Mouse (Mus musculus): ENCODE results near the gene Nbl1. TPM values are rescaled to one million over a fixed set of nuclear protein-coding genes. Genes with fewer than 3 reads are reported as not detected.

Gene Nbl1
- polyA plus RNA-seq, 1 experiment, result 0.03 TPM

DNA sequence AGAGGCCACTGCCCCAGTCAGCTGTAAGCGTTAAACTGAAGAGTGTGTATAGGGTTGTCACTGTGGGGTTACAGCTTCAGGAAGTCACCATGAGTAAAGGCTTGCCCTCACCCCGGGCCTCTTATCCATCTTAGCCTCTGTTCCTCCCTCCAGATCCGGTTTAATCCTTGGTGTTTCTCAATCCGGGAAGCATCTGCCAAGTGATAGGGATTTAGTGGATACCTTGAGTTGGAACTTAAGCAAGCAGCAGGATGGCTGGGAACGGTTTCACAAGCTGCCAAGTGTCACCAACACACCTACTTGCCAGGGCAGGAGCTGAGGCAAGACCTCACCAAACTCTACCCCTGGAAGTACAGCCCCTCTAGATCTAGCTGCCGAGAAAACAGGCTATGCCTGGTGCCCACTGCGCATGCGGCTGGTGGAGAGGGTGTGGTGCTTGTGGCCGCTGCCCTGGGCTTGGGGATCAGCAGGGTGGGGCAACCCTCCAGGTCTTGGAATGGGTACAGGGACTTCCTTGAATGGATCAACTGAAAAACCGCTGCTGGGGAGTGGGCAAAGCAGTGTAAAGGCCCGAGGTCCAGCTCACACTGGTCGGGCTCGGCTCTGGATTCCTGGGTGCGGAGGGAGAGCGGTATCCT lies 2.4 kb downstream of the Nbl1 start:
- peaks cover 7% of the 10 kb centered on the region for H3K9me3 ChIP-seq (ENCODE audit: control insufficient read depth, low read length)
- H3K4me1 ChIP-seq (ENCODE audit: control insufficient read depth), result no peaks in the 10 kb centered on the region
- no peak overlapping the region for H3K4me3 ChIP-seq (replicated peaks)
- no peak for TF ChIP-seq GATA1 (IDR thresholded peaks at IDR 0.05; ENCODE audit: low read length)
- no peak for TF ChIP-seq TAL1 (IDR thresholded peaks at IDR 0.05; ENCODE audit: low read length)
- no peaks in the 10 kb centered on the region for H3K36me3 ChIP-seq (ENCODE audit: control insufficient read depth)
- H3K27me3 ChIP-seq (ENCODE audit: control insufficient read depth), result peaks cover 81% of the 10 kb centered on the region

DNA sequence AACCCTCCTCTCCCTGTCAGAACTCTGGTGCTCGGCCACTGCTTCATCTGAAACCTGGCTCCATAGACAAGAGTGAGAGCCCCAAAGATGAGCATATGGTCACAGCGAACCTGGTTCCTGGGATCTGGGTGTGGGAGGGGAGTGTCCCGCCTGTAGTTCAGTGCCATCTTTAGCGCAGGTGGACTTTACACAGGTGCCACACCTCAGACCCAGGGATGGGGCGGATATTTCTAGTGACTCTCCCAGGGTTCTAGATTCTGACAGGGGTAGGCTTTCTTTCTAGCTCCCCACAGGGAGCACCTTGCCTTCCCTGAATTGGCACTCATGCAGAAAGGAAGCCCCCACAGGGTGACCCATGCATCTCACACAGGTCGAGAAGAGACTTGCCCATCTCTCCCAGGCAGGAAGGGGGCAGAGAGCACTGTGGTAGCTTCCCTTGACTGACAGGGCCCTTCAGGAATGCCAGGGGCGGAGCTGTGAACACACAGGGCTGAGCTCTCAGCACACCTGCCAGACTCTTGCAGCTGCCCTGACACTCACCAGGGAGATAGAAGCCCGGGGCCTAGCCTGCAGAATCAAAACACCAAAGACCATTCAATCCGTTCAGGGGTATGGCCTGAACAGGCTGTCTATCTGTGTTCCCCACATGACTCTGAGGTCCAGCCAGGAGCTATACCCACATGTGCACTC lies 3.7 kb downstream of the Nbl1 start:
- no peaks in the 10 kb centered on the region for H3K4me1 ChIP-seq (ENCODE audit: control insufficient read depth)
- TF ChIP-seq GATA1 (IDR thresholded peaks at IDR 0.05; ENCODE audit: low read length) (no peak), TAL1 (IDR thresholded peaks at IDR 0.05; ENCODE audit: low read length) (no peak)
- no peaks in the 10 kb centered on the region for H3K9me3 ChIP-seq (ENCODE audit: control insufficient read depth, low read length)
- H3K27me3 ChIP-seq (ENCODE audit: control insufficient read depth), result peaks cover 77% of the 10 kb centered on the region
- no peak overlapping the region for H3K4me3 ChIP-seq (replicated peaks)
- no peaks in the 10 kb centered on the region for H3K36me3 ChIP-seq (ENCODE audit: control insufficient read depth)

DNA sequence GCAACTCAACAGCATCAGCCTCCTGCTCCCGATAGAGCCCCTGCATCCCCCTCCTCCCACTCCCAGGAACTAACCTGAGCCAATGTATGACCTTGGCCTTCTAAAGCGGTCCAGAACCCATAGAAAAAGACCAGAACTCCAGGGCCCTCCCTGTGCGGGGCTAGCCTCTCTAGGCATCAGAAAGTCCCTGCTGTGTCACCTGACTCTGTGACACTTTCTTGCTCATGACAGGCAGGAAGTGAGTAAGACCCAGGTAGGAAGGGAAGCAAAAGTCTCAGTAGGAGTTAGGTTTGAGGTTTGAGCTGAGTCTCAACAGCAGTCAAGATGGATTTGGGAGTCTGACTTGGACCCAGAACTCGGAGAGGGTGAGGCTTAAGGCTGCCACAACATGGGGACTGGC lies 5.8 kb downstream of the Nbl1 start:
- no peaks in the 10 kb centered on the region for H3K9me3 ChIP-seq (ENCODE audit: control insufficient read depth, low read length)
- H3K27me3 ChIP-seq (ENCODE audit: control insufficient read depth), result peaks cover 56% of the 10 kb centered on the region
- H3K4me3 ChIP-seq (replicated peaks), result no peak overlapping the region
- TF ChIP-seq GATA1 (IDR thresholded peaks at IDR 0.05; ENCODE audit: low read length), result no peak
- TF ChIP-seq TAL1 (IDR thresholded peaks at IDR 0.05; ENCODE audit: low read length), result no peak
- H3K36me3 ChIP-seq (ENCODE audit: control insufficient read depth), result no peaks in the 10 kb centered on the region
- H3K4me1 ChIP-seq (ENCODE audit: control insufficient read depth), result no peaks in the 10 kb centered on the region

DNA sequence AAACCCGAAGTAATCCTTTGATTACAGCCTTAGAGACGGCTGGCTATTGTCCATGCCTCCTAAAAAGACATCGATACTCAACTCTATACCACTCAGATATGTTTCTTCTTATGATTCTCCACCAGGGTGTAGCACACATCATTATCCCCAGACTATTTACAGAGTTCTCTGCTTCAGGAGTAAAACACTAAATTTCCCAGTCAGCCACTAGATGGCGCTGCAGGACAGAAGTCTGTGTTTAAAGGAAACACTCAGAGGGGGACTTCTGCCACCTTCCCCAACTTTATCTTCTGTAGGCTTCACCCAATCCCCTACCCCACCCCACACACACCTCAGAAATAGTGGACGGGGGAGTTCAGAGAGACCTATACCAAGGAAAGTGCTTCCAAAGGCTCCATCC lies 6.8 kb downstream of the Nbl1 start:
- Histone ChIP-seq H3K4me3 (replicated peaks) (no peak overlapping the region), H3K27me3 (ENCODE audit: control insufficient read depth) (peaks cover 46% of the 10 kb centered on the region), H3K4me1 (ENCODE audit: control insufficient read depth) (no peaks in the 10 kb centered on the region), H3K36me3 (ENCODE audit: control insufficient read depth) (no peaks in the 10 kb centered on the region), H3K9me3 (ENCODE audit: control insufficient read depth, low read length) (no peaks in the 10 kb centered on the region)
- no peak for TF ChIP-seq TAL1 (IDR thresholded peaks at IDR 0.05; ENCODE audit: low read length)
- no peak for TF ChIP-seq GATA1 (IDR thresholded peaks at IDR 0.05; ENCODE audit: low read length)

DNA sequence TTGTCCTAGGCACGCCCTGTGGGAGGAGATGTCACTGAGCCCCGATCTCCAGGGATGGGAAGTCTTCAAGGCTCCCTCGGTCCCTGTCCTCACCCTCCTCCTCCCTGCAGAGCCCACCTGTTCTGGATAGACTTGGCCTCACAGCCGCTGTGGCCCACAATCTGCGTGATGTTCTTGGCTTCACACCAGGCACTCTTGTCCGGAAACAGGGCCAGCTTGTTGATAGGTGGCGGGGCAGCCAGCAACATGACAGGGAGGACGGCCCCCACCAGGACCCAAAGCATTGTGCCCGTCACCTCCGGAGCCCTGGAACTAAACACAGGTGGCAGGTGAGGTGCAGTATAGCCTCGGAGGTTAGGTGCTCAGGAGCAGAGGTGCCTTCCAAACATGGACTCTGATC lies 7.5 kb downstream of the Nbl1 start:
- Histone ChIP-seq H3K4me3 (replicated peaks) (no peak overlapping the region), H3K9me3 (ENCODE audit: control insufficient read depth, low read length) (no peaks in the 10 kb centered on the region), H3K27me3 (ENCODE audit: control insufficient read depth) (peaks cover 39% of the 10 kb centered on the region), H3K4me1 (ENCODE audit: control insufficient read depth) (no peaks in the 10 kb centered on the region), H3K36me3 (ENCODE audit: control insufficient read depth) (no peaks in the 10 kb centered on the region)
- TF ChIP-seq TAL1 (IDR thresholded peaks at IDR 0.05; ENCODE audit: low read length) (no peak), GATA1 (IDR thresholded peaks at IDR 0.05; ENCODE audit: low read length) (no peak)

DNA sequence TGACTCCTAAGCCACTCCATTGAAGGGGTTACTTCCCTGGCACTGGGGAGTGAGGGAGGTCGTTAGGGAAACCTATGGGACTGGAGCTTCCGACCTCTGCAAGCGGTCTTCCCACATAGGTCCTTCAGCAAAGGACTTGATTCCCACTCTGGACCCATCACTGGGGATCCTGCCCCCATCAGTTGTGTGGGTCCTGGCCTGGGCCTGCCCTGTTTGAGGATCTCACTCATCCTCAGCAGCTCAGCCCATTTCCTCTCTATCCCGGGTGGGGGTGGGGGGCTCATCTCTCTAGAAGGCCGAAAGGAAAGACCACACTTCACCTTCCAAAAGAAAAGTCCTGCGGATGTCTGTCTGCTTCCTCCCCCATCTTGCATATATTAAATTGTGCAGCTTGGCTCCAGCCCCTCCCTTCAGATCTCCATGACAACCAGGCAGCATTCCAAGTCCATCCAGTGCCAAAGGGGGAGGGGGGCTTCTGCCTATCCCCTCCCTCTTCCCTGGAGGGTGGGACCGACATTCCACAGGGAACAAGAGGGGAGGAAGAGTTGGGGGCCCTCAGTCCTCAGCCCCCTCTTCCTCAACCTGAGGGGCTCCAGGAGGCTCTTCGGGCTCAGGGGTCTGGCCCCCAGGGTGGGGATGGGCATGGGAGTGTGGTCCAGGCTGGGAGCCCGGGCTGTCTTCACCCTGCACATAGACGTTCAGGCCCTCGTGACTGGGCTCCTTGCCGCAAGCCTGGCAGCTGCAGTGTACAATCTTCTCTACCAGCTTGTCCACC lies 9.8 kb downstream of the Nbl1 start:
- H3K27me3 ChIP-seq (ENCODE audit: control insufficient read depth), result peaks cover 18% of the 10 kb centered on the region
- H3K4me3 ChIP-seq (replicated peaks), result no peak overlapping the region
- TF ChIP-seq GATA1 (IDR thresholded peaks at IDR 0.05; ENCODE audit: low read length) (no peak), TAL1 (IDR thresholded peaks at IDR 0.05; ENCODE audit: low read length) (no peak)
- H3K4me1 ChIP-seq (ENCODE audit: control insufficient read depth), result no peaks in the 10 kb centered on the region
- no peaks in the 10 kb centered on the region for H3K36me3 ChIP-seq (ENCODE audit: control insufficient read depth)
- H3K9me3 ChIP-seq (ENCODE audit: control insufficient read depth, low read length), result no peaks in the 10 kb centered on the region

DNA sequence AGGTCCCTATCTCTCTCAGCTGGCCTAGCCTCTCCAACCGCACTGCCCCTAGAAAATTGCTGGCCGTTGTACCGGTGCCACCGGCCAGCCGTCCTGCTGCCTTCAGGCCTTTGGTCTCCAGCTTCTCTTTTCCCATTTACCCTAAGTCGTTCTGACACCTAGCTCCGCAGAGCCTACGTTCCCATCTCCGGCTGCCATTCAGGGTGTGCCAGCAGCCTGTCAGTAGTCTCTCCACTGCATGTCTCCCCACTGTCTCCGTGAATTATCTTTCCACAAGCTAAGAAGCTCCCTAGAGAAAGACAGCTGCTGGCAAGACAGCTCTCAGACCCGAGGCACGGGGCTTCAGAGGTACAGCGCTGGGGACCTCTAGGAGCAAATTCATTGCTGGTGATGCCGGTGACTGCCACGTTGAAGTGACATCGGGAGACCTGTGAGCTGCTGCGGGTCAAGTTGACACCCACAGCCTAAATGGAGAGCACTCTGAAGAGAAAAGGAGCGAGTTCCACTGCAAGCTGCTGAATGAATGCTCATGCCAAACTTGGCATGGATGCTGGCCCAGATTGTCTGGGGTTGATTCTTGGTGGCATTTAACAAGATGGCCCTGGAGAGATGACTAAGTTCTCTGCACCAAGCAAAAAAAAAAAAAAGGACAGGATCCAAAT lies 11.4 kb downstream of the Nbl1 start:
- Histone ChIP-seq H3K27me3 (ENCODE audit: control insufficient read depth) (peaks cover 22% of the 10 kb centered on the region), H3K9me3 (ENCODE audit: control insufficient read depth, low read length) (no peaks in the 10 kb centered on the region), H3K4me1 (ENCODE audit: control insufficient read depth) (no peaks in the 10 kb centered on the region), H3K36me3 (ENCODE audit: control insufficient read depth) (no peaks in the 10 kb centered on the region), H3K4me3 (replicated peaks) (no peak overlapping the region)
- TF ChIP-seq GATA1 (IDR thresholded peaks at IDR 0.05; ENCODE audit: low read length) (no peak), TAL1 (IDR thresholded peaks at IDR 0.05; ENCODE audit: low read length) (no peak)

DNA sequence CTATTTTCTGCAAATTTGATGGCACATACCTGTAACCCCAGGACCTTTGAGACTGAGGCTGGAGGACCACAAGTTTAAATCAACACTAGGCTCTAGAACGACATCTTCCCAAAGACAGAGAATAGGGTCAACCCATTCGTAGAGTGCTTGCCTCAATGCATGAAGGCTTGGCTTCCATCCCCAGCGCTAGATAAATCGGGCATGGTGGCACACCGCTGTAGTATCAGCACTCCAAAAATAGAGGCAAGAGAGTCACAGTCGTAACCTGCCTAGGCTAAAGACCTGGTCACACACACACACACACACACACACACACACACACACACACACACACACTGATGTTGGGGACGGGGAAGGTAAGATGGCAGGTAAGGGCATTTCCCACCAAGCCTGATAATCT lies 12.5 kb downstream of the Nbl1 start:
- H3K9me3 ChIP-seq (ENCODE audit: control insufficient read depth, low read length), result no peaks in the 10 kb centered on the region
- TF ChIP-seq GATA1 (IDR thresholded peaks at IDR 0.05; ENCODE audit: low read length) (no peak), TAL1 (IDR thresholded peaks at IDR 0.05; ENCODE audit: low read length) (no peak)
- peaks cover 32% of the 10 kb centered on the region for H3K27me3 ChIP-seq (ENCODE audit: control insufficient read depth)
- no peaks in the 10 kb centered on the region for H3K36me3 ChIP-seq (ENCODE audit: control insufficient read depth)
- H3K4me3 ChIP-seq (replicated peaks), result no peak overlapping the region
- H3K4me1 ChIP-seq (ENCODE audit: control insufficient read depth), result no peaks in the 10 kb centered on the region

DNA sequence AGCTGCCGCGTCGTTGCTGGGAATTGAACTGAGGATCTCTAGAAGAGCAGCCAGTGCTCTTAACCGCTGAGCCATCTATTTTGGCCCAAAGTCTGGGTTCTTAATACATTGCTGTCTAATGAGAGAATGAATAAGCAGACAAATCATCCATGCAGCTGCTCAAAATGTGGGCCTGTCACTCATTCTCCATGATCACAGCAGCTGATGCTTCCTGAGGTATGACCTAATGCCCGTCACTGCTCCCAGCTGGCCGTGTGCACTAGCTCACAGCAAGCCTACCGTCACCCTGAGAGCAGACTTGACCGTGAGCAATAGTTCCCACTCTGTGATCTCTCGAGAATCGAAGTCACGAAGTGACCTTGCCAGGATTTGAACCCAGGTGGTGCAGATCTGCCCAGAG lies 13.4 kb downstream of the Nbl1 start:
- Histone ChIP-seq H3K4me3 (replicated peaks) (no peak overlapping the region), H3K27me3 (ENCODE audit: control insufficient read depth) (peaks cover 34% of the 10 kb centered on the region)

More for the DNA sequence above, 13.4 kb downstream of the Nbl1 start:
- H3K36me3 ChIP-seq (ENCODE audit: control insufficient read depth), result no peaks in the 10 kb centered on the region
- H3K9me3 ChIP-seq (ENCODE audit: control insufficient read depth, low read length), result no peaks in the 10 kb centered on the region
- H3K4me1 ChIP-seq (ENCODE audit: control insufficient read depth), result no peaks in the 10 kb centered on the region
- TF ChIP-seq TAL1 (IDR thresholded peaks at IDR 0.05; ENCODE audit: low read length), result no peak
